Mouse (Mus musculus): ENCODE measurements at regions not wholly inside any gene's neighbourhood (a gene's known extent, or its start where the extent isn't known, plus 50 kb on each side); places are given as distances from the start of the nearest gene placed in this dataset.

GRCm38 (mm10) chr11:6768599-6769436, 68.6 kb downstream of the Gm11983 start:
- H3K9ac ChIP-seq (ENCODE audit: low read depth, low read length) = no peak overlapping the region
- no peaks in the 10 kb centered on the region for H3K9me3 ChIP-seq (ENCODE audit: control insufficient read depth, low read length)
- no peak overlapping the region for H3K4me2 ChIP-seq
- ATAC-seq (replicated peaks; ENCODE audit: low FRiP score) (no peak), DNase-seq (ENCODE audit: low spot score) (peak; percentile 71)
- H3K4me1 ChIP-seq (replicated peaks; ENCODE audit: control insufficient read depth, insufficient read depth, low read length) = no peaks in the 10 kb centered on the region
- H3K36me3 ChIP-seq (ENCODE audit: control insufficient read depth, insufficient read depth, low read length) = no peaks in the 10 kb centered on the region
- no peaks in the 10 kb centered on the region for H3K27me3 ChIP-seq (replicated peaks; ENCODE audit: control insufficient read depth, insufficient read depth, low read length)
- 46% methylated on average over 22 of the region's 22 CpGs for WGBS
- H3K4me3 ChIP-seq (ENCODE audit: low read depth, low read length) = no peak overlapping the region
- H3K27ac ChIP-seq (ENCODE audit: low read depth, low read length) = no peak overlapping the region

GRCm38 (mm10) chr11:6766725-6767124, 70.7 kb downstream of the Gm11983 start:
- no peak for DNase-seq (ENCODE audit: low spot score)

GRCm38 (mm10) chr11:6765333-6765957, 72.0 kb downstream of the Gm11983 start:
- Histone ChIP-seq H3K27me3 (replicated peaks; ENCODE audit: control insufficient read depth, insufficient read depth, low read length) (no peaks in the 10 kb centered on the region), H3K36me3 (ENCODE audit: control insufficient read depth, insufficient read depth, low read length) (no peaks in the 10 kb centered on the region)
- DNase-seq (ENCODE audit: low spot score) = no peak

More at GRCm38 (mm10) chr11:6766725-6767124, 70.7 kb downstream of the Gm11983 start:
- Histone ChIP-seq H3K27ac (ENCODE audit: low read depth, low read length) (no peak overlapping the region), H3K36me3 (ENCODE audit: control insufficient read depth, insufficient read depth, low read length) (no peaks in the 10 kb centered on the region), H3K4me1 (replicated peaks; ENCODE audit: control insufficient read depth, insufficient read depth, low read length) (no peaks in the 10 kb centered on the region), H3K9ac (ENCODE audit: low read depth, low read length) (no peak overlapping the region), H3K4me2 (no peak overlapping the region), H3K9me3 (ENCODE audit: control insufficient read depth, low read length) (no peaks in the 10 kb centered on the region), H3K27me3 (replicated peaks; ENCODE audit: control insufficient read depth, insufficient read depth, low read length) (no peaks in the 10 kb centered on the region), H3K4me3 (ENCODE audit: low read depth, low read length) (no peak overlapping the region)
- ATAC-seq (replicated peaks; ENCODE audit: low FRiP score) = no peak
- 65% methylated on average over 7 of the region's 7 CpGs for WGBS

GRCm38 (mm10) chr11:6764186-6764585, 73.3 kb downstream of the Gm11983 start:
- Histone ChIP-seq H3K36me3 (ENCODE audit: control insufficient read depth, insufficient read depth, low read length) (no peaks in the 10 kb centered on the region), H3K4me1 (replicated peaks; ENCODE audit: control insufficient read depth, insufficient read depth, low read length) (no peaks in the 10 kb centered on the region), H3K9ac (ENCODE audit: low read depth, low read length) (no peak overlapping the region), H3K27ac (ENCODE audit: low read depth, low read length) (no peak overlapping the region), H3K9me3 (ENCODE audit: control insufficient read depth, low read length) (no peaks in the 10 kb centered on the region), H3K27me3 (replicated peaks; ENCODE audit: control insufficient read depth, insufficient read depth, low read length) (no peaks in the 10 kb centered on the region), H3K4me2 (no peak overlapping the region), H3K4me3 (ENCODE audit: low read depth, low read length) (no peak overlapping the region)
- WGBS = 86% methylated on average over 3 of the region's 3 CpGs
- DNase-seq (ENCODE audit: low spot score) = no peak
- ATAC-seq (replicated peaks; ENCODE audit: low FRiP score) = no peak

More at GRCm38 (mm10) chr11:6765333-6765957, 72.0 kb downstream of the Gm11983 start:
- no peak overlapping the region for H3K27ac ChIP-seq (ENCODE audit: low read depth, low read length)
- no peak overlapping the region for H3K9ac ChIP-seq (ENCODE audit: low read depth, low read length)
- no peak overlapping the region for H3K4me2 ChIP-seq
- no peak for ATAC-seq (replicated peaks; ENCODE audit: low FRiP score)
- 90% methylated on average over 5 of the region's 5 CpGs for WGBS
- H3K4me1 ChIP-seq (replicated peaks; ENCODE audit: control insufficient read depth, insufficient read depth, low read length) = no peaks in the 10 kb centered on the region
- H3K9me3 ChIP-seq (ENCODE audit: control insufficient read depth, low read length) = no peaks in the 10 kb centered on the region
- no peak overlapping the region for H3K4me3 ChIP-seq (ENCODE audit: low read depth, low read length)

GRCm38 (mm10) chr11:6763001-6763400, 74.5 kb downstream of the Gm11983 start:
- no peaks in the 10 kb centered on the region for H3K4me1 ChIP-seq (replicated peaks; ENCODE audit: control insufficient read depth, insufficient read depth, low read length)
- H3K4me3 ChIP-seq (ENCODE audit: low read depth, low read length) = no peak overlapping the region
- H3K9me3 ChIP-seq (ENCODE audit: control insufficient read depth, low read length) = no peaks in the 10 kb centered on the region
- no peak overlapping the region for H3K4me2 ChIP-seq
- no peak overlapping the region for H3K27ac ChIP-seq (ENCODE audit: low read depth, low read length)
- ATAC-seq (replicated peaks; ENCODE audit: low FRiP score) (no peak), DNase-seq (ENCODE audit: low spot score) (no peak)
- WGBS = 65% methylated on average over 4 of the region's 4 CpGs
- no peak overlapping the region for H3K9ac ChIP-seq (ENCODE audit: low read depth, low read length)
- H3K27me3 ChIP-seq (replicated peaks; ENCODE audit: control insufficient read depth, insufficient read depth, low read length) = no peaks in the 10 kb centered on the region
- no peaks in the 10 kb centered on the region for H3K36me3 ChIP-seq (ENCODE audit: control insufficient read depth, insufficient read depth, low read length)

GRCm38 (mm10) chr11:6761876-6762628, 75.4 kb downstream of the Gm11983 start:
- no peak for ATAC-seq (replicated peaks; ENCODE audit: low FRiP score)
- no peaks in the 10 kb centered on the region for H3K27me3 ChIP-seq (replicated peaks; ENCODE audit: control insufficient read depth, insufficient read depth, low read length)
- H3K36me3 ChIP-seq (ENCODE audit: control insufficient read depth, insufficient read depth, low read length) = no peaks in the 10 kb centered on the region
- no peaks in the 10 kb centered on the region for H3K4me1 ChIP-seq (replicated peaks; ENCODE audit: control insufficient read depth, insufficient read depth, low read length)
- no peak overlapping the region for H3K9ac ChIP-seq (ENCODE audit: low read depth, low read length)
- no peak overlapping the region for H3K4me3 ChIP-seq (ENCODE audit: low read depth, low read length)
- WGBS = 86% methylated on average over 11 of the region's 11 CpGs
- no peak overlapping the region for H3K27ac ChIP-seq (ENCODE audit: low read depth, low read length)
- no peak overlapping the region for H3K4me2 ChIP-seq
- DNase-seq (ENCODE audit: low spot score) = no peak
- no peaks in the 10 kb centered on the region for H3K9me3 ChIP-seq (ENCODE audit: control insufficient read depth, low read length)

GRCm38 (mm10) chr11:6759578-6759977, 77.9 kb downstream of the Gm11983 start:
- no peaks in the 10 kb centered on the region for H3K27me3 ChIP-seq (replicated peaks; ENCODE audit: control insufficient read depth, insufficient read depth, low read length)
- H3K27ac ChIP-seq (ENCODE audit: low read depth, low read length) = no peak overlapping the region
- H3K4me3 ChIP-seq (ENCODE audit: low read depth, low read length) = no peak overlapping the region
- DNase-seq (ENCODE audit: low spot score) (no peak), ATAC-seq (replicated peaks; ENCODE audit: low FRiP score) (no peak)
- H3K36me3 ChIP-seq (ENCODE audit: control insufficient read depth, insufficient read depth, low read length) = no peaks in the 10 kb centered on the region
- WGBS = 58% methylated on average over 4 of the region's 4 CpGs
- no peak overlapping the region for H3K4me2 ChIP-seq
- no peaks in the 10 kb centered on the region for H3K4me1 ChIP-seq (replicated peaks; ENCODE audit: control insufficient read depth, insufficient read depth, low read length)
- H3K9ac ChIP-seq (ENCODE audit: low read depth, low read length) = no peak overlapping the region
- H3K9me3 ChIP-seq (ENCODE audit: control insufficient read depth, low read length) = no peaks in the 10 kb centered on the region

- WGBS = 77% methylated on average over 5 of the region's 5 CpGs
Measured at GRCm38 (mm10) chr11:6739439-6739838, 81.1 kb downstream of the Ramp3 start.

More at GRCm38 (mm10) chr11:6739439-6739838, 81.1 kb downstream of the Ramp3 start:
- no peak overlapping the region for H3K27ac ChIP-seq (ENCODE audit: low read depth, low read length)
- no peaks in the 10 kb centered on the region for H3K4me1 ChIP-seq (replicated peaks; ENCODE audit: control insufficient read depth, insufficient read depth, low read length)
- H3K4me2 ChIP-seq = no peak overlapping the region
- H3K36me3 ChIP-seq (ENCODE audit: control insufficient read depth, insufficient read depth, low read length) = no peaks in the 10 kb centered on the region
- DNase-seq (ENCODE audit: low spot score) = no peak
- no peaks in the 10 kb centered on the region for H3K9me3 ChIP-seq (ENCODE audit: control insufficient read depth, low read length)
- no peak overlapping the region for H3K9ac ChIP-seq (ENCODE audit: low read depth, low read length)
- ATAC-seq (replicated peaks; ENCODE audit: low FRiP score) = no peak
- no peaks in the 10 kb centered on the region for H3K27me3 ChIP-seq (replicated peaks; ENCODE audit: control insufficient read depth, insufficient read depth, low read length)
- no peak overlapping the region for H3K4me3 ChIP-seq (ENCODE audit: low read depth, low read length)

All from liver, embryonic 11.5 days (tissue).